Mouse (Mus musculus): ENCODE results near the gene Prc1. TPM values are rescaled to one million over a fixed set of nuclear protein-coding genes. Genes with fewer than 3 reads are reported as not detected.
A peak's percentile ranks its signal among the peaks of the same experiment; 100 is the strongest.

Gene Prc1
- polyA plus RNA-seq, 1 experiment from 2014 or later: 175 TPM

DNA sequence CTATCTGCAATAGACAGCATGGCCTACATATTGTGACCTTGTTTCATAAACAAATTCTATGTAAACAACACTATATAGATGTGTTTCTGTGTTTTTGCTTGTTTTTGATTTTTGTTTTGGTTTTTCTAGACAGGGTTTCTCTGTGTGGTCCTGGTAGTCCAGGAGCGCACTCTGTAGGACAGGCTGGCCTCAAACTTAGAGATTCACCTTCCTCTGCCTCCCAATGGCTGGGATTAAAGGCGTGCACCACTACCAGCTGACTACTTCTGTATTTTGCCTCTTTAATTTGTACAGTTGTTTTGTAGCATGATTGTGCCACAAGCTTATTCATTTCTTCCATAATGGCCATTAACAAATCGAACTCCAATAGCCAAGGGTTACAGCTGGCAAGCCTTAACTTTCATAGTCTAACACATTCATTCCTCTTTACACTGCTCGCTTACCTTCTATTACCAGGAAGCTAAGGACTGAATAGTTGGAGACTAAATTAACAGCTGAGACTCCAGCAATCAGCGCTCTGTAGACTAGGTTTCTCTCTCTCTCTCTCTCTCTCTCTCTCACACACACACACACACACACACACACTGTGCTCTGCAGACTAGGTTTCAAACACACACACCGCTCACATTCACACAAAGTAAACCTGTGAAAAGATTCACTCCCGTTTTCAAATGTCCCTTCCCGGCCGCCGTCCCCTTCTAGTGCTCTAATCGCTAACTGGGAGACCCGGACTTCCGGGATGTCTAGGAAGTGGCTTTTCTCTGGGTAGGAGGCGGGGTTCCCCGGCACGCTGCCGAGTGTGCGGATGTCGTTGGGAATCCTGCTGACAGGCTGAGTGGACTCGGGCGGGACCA is 25.1 kb upstream of the Prc1 start, which contains the start of gene Vps33b:
Gene Vps33b, plus strand, starts transcription at position 753 of the 854 bp plus-strand sequence.
- WGBS: 4% methylated on average over 21 of the region's 21 CpGs
- Histone ChIP-seq H3K36me3 (peaks cover 55% of the 10 kb centered on the region), H3K27ac (peak within 1 kb of the TSS; percentile 86)

DNA sequence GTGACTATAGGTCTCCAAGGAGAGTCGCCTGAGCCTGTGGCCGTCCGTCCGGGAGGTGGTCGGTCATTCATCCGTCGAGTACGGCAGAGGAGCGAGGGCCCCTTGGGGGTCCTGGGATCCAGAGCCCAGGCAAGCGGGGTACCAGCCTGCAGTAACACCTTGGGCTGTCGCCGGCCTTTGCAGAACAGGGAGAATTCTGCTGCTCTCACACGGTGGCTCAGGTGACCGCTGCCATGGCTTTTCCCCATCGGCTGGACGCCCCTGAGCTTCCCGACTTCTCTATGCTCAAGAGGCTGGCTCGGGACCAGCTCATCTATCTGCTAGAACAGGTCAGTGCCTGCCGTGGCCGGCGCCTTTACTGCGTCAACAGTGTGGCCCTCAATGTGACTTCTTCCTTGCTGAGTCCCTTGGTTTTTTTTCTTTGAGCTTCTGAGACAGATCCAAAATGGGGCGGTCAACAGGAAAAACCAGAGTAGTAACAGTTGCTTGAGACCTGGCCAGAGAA is 24.4 kb upstream of the Prc1 start:
- peaks cover 21% of the 10 kb centered on the region for H3K4me1 ChIP-seq (replicated peaks)
- no peaks in the 10 kb centered on the region for H3K27me3 ChIP-seq (ENCODE audit: insufficient read depth, poor library complexity, severe bottlenecking)
- peaks cover 55% of the 10 kb centered on the region for H3K36me3 ChIP-seq
- H3K4me3 ChIP-seq: peak overlapping the region; percentile 87
- WGBS: 1% methylated on average over 23 of the region's 23 CpGs
- no peak for DNase-seq (ENCODE audit: low spot score)
- peak overlapping the region; percentile 86 for H3K27ac ChIP-seq
- peaks cover 15% of the 10 kb centered on the region for H3K9me3 ChIP-seq

More for the DNA sequence above, 25.1 kb upstream of the Prc1 start, which contains the start of gene Vps33b:
- H3K4me3 ChIP-seq: peak within 1 kb of the TSS; percentile 87
- peaks cover 8% of the 10 kb centered on the region; the same call in 1 of the 2 replicates for H3K9me3 ChIP-seq
- H3K4me1 ChIP-seq (replicated peaks): peaks cover 21% of the 10 kb centered on the region
- H3K27me3 ChIP-seq (ENCODE audit: insufficient read depth, poor library complexity, severe bottlenecking): no peaks in the 10 kb centered on the region
- DNase-seq (ENCODE audit: low spot score): peak; percentile 92

DNA sequence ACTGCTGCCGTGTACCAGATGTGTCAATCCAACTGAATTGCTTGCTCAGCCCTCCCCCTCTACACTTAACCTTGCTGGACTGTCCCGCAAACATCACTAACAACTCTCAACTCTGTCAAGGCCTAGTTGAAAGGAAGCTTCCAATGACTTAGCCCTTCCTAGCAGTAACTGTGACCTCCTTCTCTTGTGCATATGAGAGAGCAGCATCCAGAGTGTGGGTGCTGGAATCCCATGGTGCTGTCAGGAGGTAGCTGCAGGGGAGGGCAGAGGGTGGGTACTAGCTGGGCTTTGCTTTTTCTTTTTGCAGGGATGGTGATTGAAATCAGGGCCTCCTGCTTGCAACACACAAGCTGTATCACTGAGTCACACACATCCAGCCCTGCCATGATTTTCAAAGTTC is 20.8 kb upstream of the Prc1 start:
- 88% methylated on average over 2 of the region's 2 CpGs for WGBS
- Histone ChIP-seq H3K4me1 (replicated peaks) (peaks cover 19% of the 10 kb centered on the region), H3K27me3 (ENCODE audit: insufficient read depth, poor library complexity, severe bottlenecking) (no peaks in the 10 kb centered on the region), H3K9me3 (peaks cover 21% of the 10 kb centered on the region), H3K36me3 (peaks cover 66% of the 10 kb centered on the region), H3K4me3 (no peak overlapping the region), H3K27ac (no peak overlapping the region)
- DNase-seq (ENCODE audit: low spot score): no peak

DNA sequence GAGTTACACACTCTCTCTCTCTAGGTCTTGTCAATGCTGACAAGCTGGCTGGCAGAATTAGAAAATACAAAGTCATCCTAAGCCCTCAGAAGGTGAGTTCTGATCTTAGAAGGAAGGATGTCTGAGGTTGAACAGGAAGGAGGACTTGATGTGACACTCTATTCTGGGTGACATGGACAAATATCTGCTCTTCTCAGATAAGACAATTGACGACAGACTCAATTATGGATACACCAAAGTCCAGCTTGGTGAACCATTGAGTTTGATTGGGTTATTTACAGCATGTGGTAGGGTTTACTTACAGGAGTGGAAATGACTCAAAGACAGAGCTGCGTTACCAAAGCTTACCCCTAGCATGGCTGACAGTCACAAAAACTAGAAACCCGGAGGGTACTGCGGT is 17.9 kb upstream of the Prc1 start:
- H3K4me1 ChIP-seq (replicated peaks): no peaks in the 10 kb centered on the region
- 94% methylated on average over 4 of the region's 4 CpGs for WGBS
- no peaks in the 10 kb centered on the region for H3K27me3 ChIP-seq (ENCODE audit: insufficient read depth, poor library complexity, severe bottlenecking)
- no peak overlapping the region for H3K27ac ChIP-seq
- no peak overlapping the region for H3K4me3 ChIP-seq
- DNase-seq (ENCODE audit: low spot score): no peak
- H3K9me3 ChIP-seq: peaks cover 21% of the 10 kb centered on the region
- peaks cover 89% of the 10 kb centered on the region for H3K36me3 ChIP-seq

DNA sequence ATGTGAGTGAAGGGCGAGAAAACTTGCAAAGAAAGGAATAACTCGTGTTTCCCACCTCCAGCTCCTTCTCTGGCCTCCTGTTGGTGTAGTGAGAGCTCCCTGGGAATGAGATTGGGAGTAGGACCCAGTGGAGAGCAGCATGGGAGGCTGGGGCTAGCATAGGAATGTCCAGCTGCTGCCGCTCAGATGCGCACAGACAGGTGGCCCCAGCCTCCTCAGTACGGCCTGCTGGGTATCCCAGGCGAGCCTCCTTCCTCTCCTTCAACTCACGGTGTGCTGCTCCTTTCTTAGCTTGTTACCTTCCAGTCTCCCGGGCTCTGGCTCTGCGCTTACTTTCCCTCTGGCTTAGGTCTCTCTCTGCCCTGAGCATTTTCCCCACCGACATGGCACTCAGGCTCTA is 14.2 kb upstream of the Prc1 start:
- no peak for DNase-seq (ENCODE audit: low spot score)
- Histone ChIP-seq H3K36me3 (peaks cover 89% of the 10 kb centered on the region), H3K4me3 (no peak overlapping the region), H3K4me1 (replicated peaks) (no peaks in the 10 kb centered on the region), H3K27ac (no peak overlapping the region), H3K9me3 (peaks cover 3% of the 10 kb centered on the region), H3K27me3 (ENCODE audit: insufficient read depth, poor library complexity, severe bottlenecking) (no peaks in the 10 kb centered on the region)
- WGBS: 85% methylated on average over 10 of the region's 10 CpGs

DNA sequence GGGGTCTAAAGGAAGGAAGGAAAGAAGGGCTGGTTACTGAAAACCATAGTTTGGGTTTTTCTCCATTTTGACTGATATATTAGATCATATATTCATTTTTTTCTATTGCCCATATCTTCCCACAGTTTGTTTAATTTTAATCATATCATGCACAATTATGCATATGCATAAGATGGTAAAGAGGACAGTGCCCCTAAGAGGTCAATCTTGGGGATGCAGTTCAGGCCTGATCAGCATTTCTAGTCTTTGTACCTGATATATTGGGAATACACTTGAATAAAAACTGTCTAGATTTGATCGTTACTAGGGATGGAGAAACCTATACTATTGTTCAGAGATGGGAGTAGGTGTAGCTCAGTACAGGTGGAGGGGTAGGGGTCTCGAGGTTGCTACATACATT is 13.3 kb upstream of the Prc1 start:
- peaks cover 90% of the 10 kb centered on the region for H3K36me3 ChIP-seq
- DNase-seq (ENCODE audit: low spot score): no peak
- no peak overlapping the region for H3K4me3 ChIP-seq
- H3K27ac ChIP-seq: no peak overlapping the region
- no peaks in the 10 kb centered on the region for H3K4me1 ChIP-seq (replicated peaks)
- H3K9me3 ChIP-seq: no peaks in the 10 kb centered on the region
- H3K27me3 ChIP-seq (ENCODE audit: insufficient read depth, poor library complexity, severe bottlenecking): no peaks in the 10 kb centered on the region
- 87% methylated on average over 2 of the region's 2 CpGs for WGBS

DNA sequence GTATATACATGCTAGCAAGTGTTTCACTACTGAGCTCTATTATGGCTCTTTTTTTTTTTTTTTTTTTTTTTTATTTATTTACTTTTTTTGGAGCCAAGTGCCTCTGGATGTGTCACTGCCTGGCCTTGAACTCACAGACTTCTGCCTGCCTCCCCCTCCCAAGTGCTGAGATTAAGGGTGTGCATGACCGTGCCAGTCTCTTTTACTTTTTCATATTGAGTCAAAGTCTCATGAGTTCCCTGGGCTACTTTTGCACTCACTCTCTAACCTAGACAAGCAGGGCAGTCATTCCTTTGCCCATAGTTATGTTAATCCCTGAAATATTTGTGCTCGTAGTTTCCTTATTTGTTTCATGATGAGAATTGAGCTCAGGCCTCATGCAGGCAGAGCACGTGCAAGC is 12.6 kb upstream of the Prc1 start:
- Histone ChIP-seq H3K9me3 (no peaks in the 10 kb centered on the region), H3K4me3 (no peak overlapping the region), H3K27ac (no peak overlapping the region), H3K36me3 (peaks cover 90% of the 10 kb centered on the region), H3K27me3 (ENCODE audit: insufficient read depth, poor library complexity, severe bottlenecking) (no peaks in the 10 kb centered on the region), H3K4me1 (replicated peaks) (no peaks in the 10 kb centered on the region)
- no peak for DNase-seq (ENCODE audit: low spot score)
- 91% methylated on average over 3 of the region's 3 CpGs for WGBS

DNA sequence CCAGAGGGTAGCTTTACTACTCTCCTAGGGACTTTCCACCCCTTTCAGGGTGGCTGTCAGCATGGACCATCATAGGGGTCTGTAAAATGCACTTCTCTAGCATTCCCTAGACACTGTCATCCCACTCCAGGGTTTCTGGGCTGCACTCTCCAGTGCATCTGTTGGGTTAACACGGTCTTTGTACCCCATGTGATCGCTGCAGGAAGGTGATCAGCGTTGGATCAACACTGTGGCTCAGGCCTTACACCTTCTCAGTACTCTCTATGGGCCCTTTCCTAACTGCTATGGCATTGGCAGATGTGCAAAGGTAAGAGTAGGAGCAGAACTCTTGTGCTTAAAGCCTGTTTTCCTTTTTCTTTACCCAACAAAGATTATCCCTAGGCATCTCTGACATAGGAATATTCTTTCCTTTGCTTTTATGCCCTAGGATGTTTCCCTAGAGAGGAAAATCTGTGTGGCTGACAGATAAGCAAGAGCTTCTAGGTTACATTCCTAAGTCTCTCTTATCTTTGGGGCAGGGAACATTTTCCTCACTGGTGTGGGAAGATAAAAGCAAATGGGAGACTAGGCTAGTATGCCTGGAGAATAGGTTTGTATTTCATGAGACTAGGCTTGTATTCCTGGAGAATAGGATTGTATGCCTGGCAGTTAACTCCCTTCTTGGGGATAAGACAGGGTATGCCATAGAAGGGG is 10.9 kb upstream of the Prc1 start:
- DNase-seq (ENCODE audit: low spot score): no peak
- peaks cover 90% of the 10 kb centered on the region for H3K36me3 ChIP-seq
- 95% methylated on average over 3 of the region's 3 CpGs for WGBS
- H3K4me3 ChIP-seq: no peak overlapping the region
- H3K27me3 ChIP-seq (ENCODE audit: insufficient read depth, poor library complexity, severe bottlenecking): no peaks in the 10 kb centered on the region
- no peak overlapping the region for H3K27ac ChIP-seq
- no peaks in the 10 kb centered on the region for H3K9me3 ChIP-seq
- no peaks in the 10 kb centered on the region for H3K4me1 ChIP-seq (replicated peaks)

DNA sequence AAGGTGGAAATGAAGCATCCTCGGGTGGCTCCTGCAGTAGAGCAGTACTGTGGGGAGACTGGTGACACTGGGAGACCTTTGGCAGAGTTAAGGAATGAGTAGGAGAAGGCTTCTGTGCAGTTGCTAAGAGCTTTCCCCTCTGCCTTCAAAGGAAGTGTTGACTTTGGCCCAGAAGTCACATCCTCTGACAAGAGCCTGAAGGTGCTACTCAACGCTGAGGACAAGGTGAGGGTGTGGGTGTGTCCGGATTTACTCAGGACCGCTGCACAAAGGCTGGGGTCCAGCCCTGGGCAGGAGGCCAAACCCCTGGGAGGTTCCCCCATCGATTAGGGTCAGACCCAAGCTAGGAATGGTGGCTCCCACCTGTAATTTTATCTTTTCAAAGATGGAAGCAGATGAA is 9.9 kb upstream of the Prc1 start:
- no peak overlapping the region for H3K4me3 ChIP-seq
- H3K9me3 ChIP-seq: no peaks in the 10 kb centered on the region
- no peak overlapping the region for H3K27ac ChIP-seq
- DNase-seq (ENCODE audit: low spot score): no peak
- peaks cover 88% of the 10 kb centered on the region for H3K36me3 ChIP-seq
- H3K4me1 ChIP-seq (replicated peaks): no peaks in the 10 kb centered on the region
- WGBS: 91% methylated on average over 5 of the region's 5 CpGs
- no peaks in the 10 kb centered on the region for H3K27me3 ChIP-seq (ENCODE audit: insufficient read depth, poor library complexity, severe bottlenecking)

DNA sequence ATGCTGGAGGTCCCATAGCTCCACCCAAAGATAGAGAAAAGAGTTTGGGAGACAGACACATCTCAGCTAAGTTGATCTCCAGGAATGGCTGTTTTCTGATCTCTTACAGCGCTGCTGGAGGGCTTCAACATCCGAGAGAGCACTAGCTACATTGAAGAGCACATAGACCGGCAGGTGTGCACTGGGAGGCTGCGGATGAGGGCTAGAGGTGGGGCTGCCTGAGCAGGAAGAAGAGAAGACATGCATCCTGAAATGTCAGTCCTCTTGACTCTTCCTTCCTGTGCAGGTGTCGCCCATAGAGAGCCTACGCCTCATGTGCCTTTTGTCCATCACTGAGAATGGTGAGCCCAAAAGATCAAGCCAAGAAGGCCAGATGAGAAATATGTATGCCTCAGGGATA is 8.5 kb upstream of the Prc1 start:
- H3K27ac ChIP-seq: no peak overlapping the region
- WGBS: 94% methylated on average over 6 of the region's 6 CpGs
- no peaks in the 10 kb centered on the region for H3K27me3 ChIP-seq (ENCODE audit: insufficient read depth, poor library complexity, severe bottlenecking)
- H3K9me3 ChIP-seq: no peaks in the 10 kb centered on the region
- no peak overlapping the region for H3K4me3 ChIP-seq
- no peak for DNase-seq (ENCODE audit: low spot score)
- no peaks in the 10 kb centered on the region for H3K4me1 ChIP-seq (replicated peaks)
- peaks cover 88% of the 10 kb centered on the region for H3K36me3 ChIP-seq

DNA sequence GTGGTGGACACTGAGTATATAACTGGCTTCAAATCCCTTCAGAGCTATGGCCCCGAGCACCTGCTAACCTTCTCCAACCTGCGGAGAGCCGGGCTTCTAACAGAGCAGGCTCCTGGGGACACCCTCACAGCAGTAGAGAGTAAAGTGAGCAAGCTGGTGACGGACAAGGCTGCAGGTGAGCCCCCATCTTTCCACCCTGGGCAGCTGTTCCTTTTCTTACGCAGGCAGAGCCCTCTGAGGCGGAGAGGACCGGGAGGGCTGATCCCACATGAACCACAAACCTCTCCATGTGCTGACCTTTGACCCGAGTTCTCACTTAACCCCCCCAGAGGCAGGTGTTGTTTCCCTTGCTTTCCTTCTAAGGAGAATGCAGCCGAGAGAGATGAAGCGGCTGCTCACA is 6.5 kb upstream of the Prc1 start:
- Histone ChIP-seq H3K4me1 (replicated peaks) (no peaks in the 10 kb centered on the region), H3K9me3 (no peaks in the 10 kb centered on the region), H3K27me3 (ENCODE audit: insufficient read depth, poor library complexity, severe bottlenecking) (no peaks in the 10 kb centered on the region), H3K36me3 (peaks cover 87% of the 10 kb centered on the region), H3K4me3 (no peak overlapping the region), H3K27ac (no peak overlapping the region)
- 87% methylated on average over 10 of the region's 10 CpGs for WGBS
- no peak for DNase-seq (ENCODE audit: low spot score)

DNA sequence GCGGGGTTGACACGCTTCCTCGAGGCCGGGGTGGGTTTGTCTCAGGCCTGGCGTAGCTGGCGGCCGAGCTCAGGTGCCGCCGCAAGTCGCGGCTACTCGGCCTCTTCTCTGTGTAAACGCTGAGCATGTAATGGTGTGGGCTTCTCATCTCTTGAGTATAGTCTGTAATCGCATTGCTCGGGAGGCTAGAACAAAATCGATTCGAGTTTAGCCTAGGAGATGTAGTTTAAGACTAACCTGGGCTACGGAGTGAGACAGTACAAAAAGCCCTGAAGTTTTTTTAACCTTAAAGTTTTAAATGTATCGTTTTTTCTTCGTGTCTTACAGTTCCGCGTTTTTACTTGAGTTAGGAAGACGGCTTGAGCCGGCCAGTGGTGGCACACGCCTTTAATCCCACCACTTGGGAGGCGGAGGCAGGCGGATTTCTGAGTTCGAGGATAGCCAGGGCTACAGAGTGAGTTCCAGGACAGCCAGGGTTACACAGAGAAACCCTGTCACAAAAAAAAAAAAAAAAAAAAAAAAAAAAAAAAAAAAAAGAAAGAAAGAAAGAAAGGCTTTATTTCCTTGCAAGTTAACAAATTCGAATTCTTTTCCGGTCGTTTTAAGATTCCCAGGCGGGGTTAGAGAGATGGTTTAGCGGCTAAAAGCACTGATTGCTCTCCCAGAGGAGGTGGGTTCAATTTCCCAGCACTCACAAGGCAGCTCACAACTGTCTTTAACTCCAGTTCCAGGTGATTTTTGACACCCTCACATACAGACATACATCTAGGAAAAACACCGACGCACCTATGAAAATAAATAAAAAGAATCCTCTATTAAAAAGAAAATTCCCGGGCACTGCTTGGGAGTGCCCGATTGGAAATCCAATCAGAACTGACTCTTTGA is 756 bp downstream of the Prc1 start:
- H3K27ac ChIP-seq: peak overlapping the region; percentile 94
- H3K9me3 ChIP-seq: no peaks in the 10 kb centered on the region
- H3K4me1 ChIP-seq (replicated peaks): peaks cover 33% of the 10 kb centered on the region
- WGBS: 9% methylated on average over 37 of the region's 37 CpGs
- H3K27me3 ChIP-seq (ENCODE audit: insufficient read depth, poor library complexity, severe bottlenecking): no peaks in the 10 kb centered on the region
- H3K4me3 ChIP-seq: peak overlapping the region; percentile 75
- peaks cover 52% of the 10 kb centered on the region for H3K36me3 ChIP-seq
- DNase-seq (ENCODE audit: low spot score): no peak

All from hindbrain, embryonic 10.5 days (tissue).